Mouse (Mus musculus): Measurements from ENCODE around the gene Braf.
"Not testable (repeated sequence)": the region's sequence is repeated elsewhere in the genome, so short reads cannot be mapped to it uniquely, and the experiment has no call there.

Braf gene

GRCm38 (mm10) chr6:39724866-39725711 is at the start of gene Braf:
Gene Braf, minus strand, starts transcription at chr6:39725463.
- peak; percentile 73 for DNase-seq (ENCODE audit: low spot score)

- no peak for DNase-seq (ENCODE audit: low spot score)
Measured at GRCm38 (mm10) chr6:39775029-39775428, 49.8 kb upstream of the Braf start.

GRCm38 (mm10) chr6:39757229-39757628 is 32.0 kb upstream of the Braf start:
- DNase-seq (ENCODE audit: low spot score): no peak

DNA sequence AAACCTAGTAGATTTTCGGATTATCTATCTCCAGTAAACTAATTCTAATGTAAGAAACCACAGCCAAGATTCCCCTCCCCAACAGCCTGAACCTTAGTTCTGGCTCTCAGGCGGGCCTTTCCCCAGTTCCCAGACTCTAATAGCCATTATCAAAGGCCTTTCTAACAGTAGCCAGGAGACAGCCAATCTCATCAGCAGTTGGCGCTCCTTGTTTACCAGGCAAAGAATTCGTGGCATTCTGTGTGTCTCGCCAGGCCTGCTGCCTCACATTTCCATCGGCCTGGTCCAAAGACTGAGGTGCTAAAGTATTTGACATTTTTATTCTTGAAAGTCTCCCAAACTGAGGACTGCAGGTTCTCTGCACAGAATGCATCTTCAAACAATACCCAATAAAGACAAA is 24.6 kb upstream of the Braf start:
- no peak for DNase-seq (ENCODE audit: low spot score)

DNA sequence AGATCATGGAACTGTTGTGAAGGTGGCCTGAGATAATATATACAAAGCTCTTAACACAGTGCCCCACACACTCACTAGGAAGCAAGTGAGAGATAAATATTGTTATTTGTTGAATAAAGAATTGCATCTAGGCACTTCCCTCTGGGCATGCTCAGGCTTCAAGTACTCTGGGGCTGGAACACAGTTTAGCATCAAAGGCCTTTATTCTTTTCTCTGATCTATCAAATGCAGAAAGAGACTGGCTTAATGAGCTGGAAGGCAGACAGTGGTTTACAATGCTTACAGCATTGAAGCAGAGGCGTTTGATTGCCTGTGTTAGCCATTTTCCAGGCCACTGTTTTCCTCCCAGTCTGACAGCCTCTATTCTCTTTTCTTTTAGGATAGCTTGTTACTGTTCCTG is 21.8 kb upstream of the Braf start:
- no peak for DNase-seq (ENCODE audit: low spot score)

- DNase-seq (ENCODE audit: low spot score): no peak
Measured at GRCm38 (mm10) chr6:39745456-39745855, 20.2 kb upstream of the Braf start.

DNA sequence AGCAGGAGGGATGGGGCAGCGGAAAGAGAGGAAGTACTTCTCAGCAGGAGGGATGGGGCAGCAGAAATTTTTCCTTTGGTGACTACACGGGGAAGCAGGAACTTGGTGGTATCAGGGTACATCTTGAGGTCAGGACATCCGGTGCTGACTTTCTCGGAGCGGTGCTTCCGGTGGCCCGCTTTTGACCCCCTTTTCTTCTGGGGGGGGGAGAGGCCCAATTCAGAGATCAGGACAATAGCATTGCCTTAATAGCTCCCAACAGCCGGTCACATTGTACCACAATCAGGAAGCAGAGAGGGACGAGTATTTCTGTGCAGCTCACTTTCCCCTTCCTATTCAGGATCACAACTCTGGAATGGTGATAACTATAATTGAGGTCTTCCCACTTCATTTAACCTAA is 14.4 kb upstream of the Braf start:
- not testable (repeated sequence) for DNase-seq (ENCODE audit: low spot score)

GRCm38 (mm10) chr6:39728095-39728494 is 2.8 kb upstream of the Braf start:
- no peak for DNase-seq (ENCODE audit: low spot score)

GRCm38 (mm10) chr6:39726149-39726548 is 886 bp upstream of the Braf start:
- no peak for DNase-seq (ENCODE audit: low spot score)

DNA sequence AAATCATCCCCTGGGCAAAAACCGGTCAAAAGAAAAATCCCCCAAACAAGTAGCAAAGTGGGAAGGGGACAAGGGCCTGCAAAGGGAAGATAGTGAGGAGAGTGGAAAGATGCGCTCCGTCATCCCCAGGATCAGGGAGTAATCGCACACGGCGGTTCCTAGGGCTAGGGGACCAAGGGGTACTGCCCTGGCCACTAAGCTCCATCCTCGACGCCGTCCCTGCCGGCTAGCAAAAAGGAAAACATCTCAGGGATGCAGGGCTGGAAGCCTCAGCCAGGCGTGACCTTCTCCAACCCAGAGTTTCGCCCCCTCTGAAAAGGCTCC is 759 bp downstream of the Braf start:
- no peak for DNase-seq (ENCODE audit: low spot score)

DNA sequence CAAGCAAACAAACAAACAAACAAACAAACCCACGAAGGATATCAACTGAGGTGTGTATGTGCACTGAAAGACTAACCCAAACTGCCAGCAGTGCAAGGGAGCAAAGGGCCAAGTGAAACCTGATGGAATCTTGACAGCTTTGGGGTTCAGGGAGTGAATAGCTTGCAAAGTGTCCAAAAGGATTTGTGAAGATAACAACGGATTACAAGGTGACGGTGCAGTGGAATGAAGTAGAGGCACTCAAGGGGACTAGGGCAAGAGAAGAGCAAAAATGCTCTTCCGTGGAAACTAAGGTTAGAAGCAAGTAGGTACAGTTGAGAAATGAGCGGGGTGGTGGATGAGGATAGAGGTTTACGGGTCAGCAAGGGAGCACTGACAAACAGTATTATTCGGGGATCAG is 1.2 kb downstream of the Braf start:
- peak; percentile 0 for DNase-seq (ENCODE audit: low spot score)

- DNase-seq (ENCODE audit: low spot score): no peak
Measured at GRCm38 (mm10) chr6:39718567-39718966, 6.7 kb downstream of the Braf start.

- DNase-seq (ENCODE audit: low spot score): no peak
Measured at GRCm38 (mm10) chr6:39717049-39717448, 8.2 kb downstream of the Braf start.

DNA sequence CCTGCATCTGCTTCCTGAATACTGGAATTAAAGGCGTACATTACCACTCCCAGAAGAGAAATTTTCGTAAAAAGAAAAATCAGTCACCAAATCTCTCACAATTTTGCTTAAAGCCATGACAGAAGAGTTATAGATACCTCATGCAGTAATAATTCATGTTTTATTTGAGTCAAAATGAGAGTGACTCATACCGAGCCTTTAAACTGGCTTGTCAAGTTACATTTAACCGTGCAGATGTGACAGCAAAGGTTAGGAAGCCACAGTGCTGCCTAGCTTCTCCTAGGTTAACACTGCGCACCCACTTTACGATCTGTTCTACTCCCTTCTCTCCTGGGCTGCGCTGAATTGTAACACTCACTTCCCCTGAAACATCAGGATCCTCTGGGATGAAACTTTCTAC is 10.9 kb downstream of the Braf start:
- no peak for DNase-seq (ENCODE audit: low spot score)

GRCm38 (mm10) chr6:39713399-39713798 is 11.9 kb downstream of the Braf start:
- no peak for DNase-seq (ENCODE audit: low spot score)

DNA sequence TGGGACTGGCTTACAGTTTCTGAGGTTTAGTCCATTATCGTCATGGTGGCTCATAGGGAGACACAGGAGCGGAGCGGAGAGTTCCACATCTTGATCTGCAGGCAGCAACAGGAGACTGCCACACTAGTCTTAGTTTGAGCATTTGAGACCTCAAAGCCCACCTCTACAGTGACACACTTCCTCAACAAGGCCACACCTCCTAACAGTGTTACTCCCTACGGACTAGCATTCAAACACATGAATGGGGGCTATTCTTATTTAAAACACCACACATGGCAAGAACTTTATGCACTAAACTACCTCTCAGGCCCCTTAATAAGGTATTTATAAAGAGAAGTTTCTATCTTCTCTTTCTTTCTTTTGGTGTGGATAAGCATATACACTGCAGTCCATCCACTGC is 19.6 kb downstream of the Braf start:
- no peak for DNase-seq (ENCODE audit: low spot score)

DNA sequence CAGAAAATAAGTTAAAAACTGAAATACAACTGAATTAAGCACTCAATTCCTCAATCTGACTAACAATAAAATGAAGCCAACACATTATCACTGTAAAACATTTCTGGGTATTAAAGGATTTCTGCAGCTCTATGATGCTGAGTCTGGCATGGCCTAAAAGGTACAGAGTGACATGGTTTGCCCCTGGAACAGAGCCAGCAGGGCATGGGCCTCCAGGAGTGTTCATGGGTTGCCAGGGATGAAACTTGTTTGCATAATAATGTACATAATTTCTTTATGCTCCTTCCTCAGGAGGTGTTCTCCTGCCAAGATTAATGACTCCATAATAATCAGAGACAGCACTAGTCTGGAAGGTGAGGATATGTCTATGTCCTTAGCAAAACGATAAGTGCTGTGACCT is 32.1 kb downstream of the Braf start:
- DNase-seq (ENCODE audit: low spot score): no peak

GRCm38 (mm10) chr6:39686839-39687238 is 38.4 kb downstream of the Braf start:
- not testable (repeated sequence) for DNase-seq (ENCODE audit: low spot score)

DNA sequence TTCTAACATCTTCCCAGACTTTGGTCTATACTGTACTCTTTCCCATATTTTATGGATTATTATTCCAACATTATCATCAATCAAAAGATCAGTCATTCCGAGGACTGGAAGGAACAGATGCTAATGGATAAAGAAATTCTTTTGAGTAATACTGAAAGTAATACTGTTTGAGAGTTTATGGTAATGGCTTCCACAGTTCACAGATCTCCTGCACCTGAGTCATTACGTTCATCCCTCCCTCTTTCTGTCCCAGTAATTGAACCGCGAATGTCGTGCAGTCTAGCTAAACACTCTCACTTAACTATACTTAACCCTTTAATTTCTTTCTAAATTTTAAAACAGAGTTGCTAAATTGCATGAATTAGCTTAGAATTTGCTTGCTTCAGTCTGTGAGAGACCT is 43.5 kb downstream of the Braf start:
- no peak for DNase-seq (ENCODE audit: low spot score)

GRCm38 (mm10) chr6:39680524-39680923 is 44.7 kb downstream of the Braf start:
- DNase-seq (ENCODE audit: low spot score): no peak

- no peak for DNase-seq (ENCODE audit: low spot score)
Measured at GRCm38 (mm10) chr6:39678241-39678640, 47.0 kb downstream of the Braf start.

- DNase-seq (ENCODE audit: low spot score): no peak
Measured at GRCm38 (mm10) chr6:39675081-39675480, 50.2 kb downstream of the Braf start.

GRCm38 (mm10) chr6:39611296-39611695 is 114.0 kb downstream of the Braf start:
- DNase-seq (ENCODE audit: low spot score): no peak

DNA sequence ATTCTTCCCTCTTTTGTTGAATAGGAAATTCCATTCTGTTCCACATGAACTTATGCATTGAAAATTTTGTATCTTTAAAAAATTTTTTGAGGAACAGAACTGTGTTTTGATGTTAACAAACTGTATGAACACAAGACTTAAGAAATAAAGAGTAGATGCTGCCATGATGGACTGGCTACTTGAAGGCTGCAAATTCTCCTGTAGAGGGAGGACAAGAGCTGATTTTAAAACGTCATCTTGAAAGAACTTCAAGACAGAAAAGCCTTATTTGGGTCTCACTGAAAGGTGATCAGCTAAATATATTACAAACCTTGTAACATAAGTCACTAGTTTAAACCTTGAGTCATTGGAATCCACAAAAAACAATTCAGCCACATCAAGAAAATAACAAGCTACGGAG is 115.1 kb downstream of the Braf start:
- no peak for DNase-seq (ENCODE audit: low spot score)
